Mouse (Mus musculus): Measurements from ENCODE around the gene Actg2. TPM values are rescaled to one million over a fixed set of nuclear protein-coding genes. Genes with fewer than 3 reads are reported as not detected.

The Actg2 gene
- total and polyA plus RNA-seq, 3 experiments, result 0.07 to 0.27 TPM; not detected in 1

DNA sequence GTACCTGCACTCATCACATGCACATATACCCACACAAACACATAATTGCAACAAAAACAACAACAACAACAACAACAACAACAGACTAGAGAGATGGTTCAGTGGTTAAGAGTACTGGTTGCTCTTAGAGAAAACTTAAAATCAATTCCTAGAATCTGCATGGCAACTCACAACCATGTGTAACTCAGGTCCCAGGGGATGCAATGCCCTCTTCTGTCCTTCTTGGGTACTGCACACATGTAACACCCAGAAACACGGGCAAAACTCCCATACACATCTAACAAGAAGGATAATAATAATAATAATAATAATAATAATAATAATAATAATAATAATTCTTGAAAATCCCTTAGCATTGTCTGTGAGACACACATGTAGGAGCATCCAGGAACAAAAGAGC is 23.6 kb downstream of the Actg2 start:
- H3K27ac ChIP-seq (ENCODE audit: control insufficient read depth, low read depth, low read length), result no peak overlapping the region
- no peak overlapping the region for H3K9ac ChIP-seq (ENCODE audit: control insufficient read depth, low read depth, low read length, poor library complexity, severe bottlenecking)
- H3K4me3 ChIP-seq (ENCODE audit: control insufficient read depth in 1 of 2, insufficient read depth in 1 of 2, low read depth in 2 of 2, low read length in 2 of 2), result no peak overlapping the region
- no peaks in the 10 kb centered on the region; a peak in 2 of 4 replicates for H3K27me3 ChIP-seq (ENCODE audit: control insufficient read depth in 1 of 2, insufficient read depth in 2 of 2, low read length in 2 of 2)
- TF ChIP-seq POLR2A (IDR thresholded peaks at IDR 0.05; ENCODE audit: control insufficient read depth in 1 of 2, insufficient read depth in 1 of 2, low read depth in 1 of 2, low read length in 2 of 2, poor library complexity in 1 of 2) (no peak), MXI1 (IDR thresholded peaks at IDR 0.05; ENCODE audit: low read depth, low read length) (peak; percentile 24; the same call in 1 of the 2 replicates), MYB (IDR thresholded peaks at IDR 0.05; ENCODE audit: low read depth, low read length) (no peak), CTCF (IDR thresholded peaks at IDR 0.05 in 2 of 3, conservative IDR thresholded peaks at IDR 0.05 in 1 of 3; ENCODE audit: control insufficient read depth in 1 of 3, insufficient read depth in 1 of 3, low read depth in 2 of 3, low read length in 3 of 3, poor library complexity in 1 of 3, severe bottlenecking in 1 of 3) (peak; percentile 75 to 82 (median 78)), ZC3H11A (IDR thresholded peaks at IDR 0.05; ENCODE audit: low read depth, low read length) (peak; percentile 91), RAD21 (IDR thresholded peaks at IDR 0.05; ENCODE audit: low read depth, low read length) (peak; percentile 84), SMC3 (IDR thresholded peaks at IDR 0.05; ENCODE audit: low read depth, low read length) (peak; percentile 89), MYC (IDR thresholded peaks at IDR 0.05; ENCODE audit: low read depth, low read length) (peak; percentile 77; the same call in 1 of the 2 replicates), GATA1 (IDR thresholded peaks at IDR 0.05; ENCODE audit: low read depth, low read length) (no peak), ETS1 (IDR thresholded peaks at IDR 0.05; ENCODE audit: low read depth, low read length) (no peak)
- no peaks in the 10 kb centered on the region for H3K9me3 ChIP-seq (replicated peaks; ENCODE audit: insufficient read depth, low read length)
- peaks cover 1 to 9% of the 10 kb centered on the region in 2 experiments; a peak in 2 of 4 replicates for H3K4me1 ChIP-seq (ENCODE audit: control insufficient read depth in 1 of 2, insufficient read depth in 2 of 2, low read length in 2 of 2)
- DNase-seq (ENCODE audit: low read depth, low spot score), result peak; percentile 77
- no peaks in the 10 kb centered on the region for H3K79me2 ChIP-seq (ENCODE audit: control insufficient read depth, insufficient read depth, low read length, poor library complexity)
- H3K36me3 ChIP-seq (ENCODE audit: control insufficient read depth in 1 of 2, insufficient read depth in 2 of 2, low read length in 2 of 2), result peaks cover 0 to 4% of the 10 kb centered on the region in 2 experiments; a peak in 2 of 4 replicates

DNA sequence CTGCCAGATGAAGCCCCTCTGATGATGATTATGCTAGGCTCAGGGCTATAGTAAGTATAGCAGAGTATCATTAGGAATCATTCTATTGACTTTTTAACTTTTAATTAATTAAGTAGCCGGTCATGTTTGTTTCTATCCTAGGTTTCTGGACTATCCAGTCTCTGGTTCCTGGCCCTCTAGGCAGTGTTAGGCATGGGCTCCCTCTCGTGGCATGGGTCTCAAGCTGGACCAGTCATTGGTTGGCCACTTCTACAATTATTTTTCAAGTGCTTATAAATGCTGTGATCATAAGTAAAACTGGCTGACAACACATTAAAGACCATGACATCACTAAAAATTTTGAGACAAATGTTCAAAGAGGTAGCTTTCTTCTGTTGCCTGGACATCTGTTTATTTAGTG is 25.9 kb downstream of the Actg2 start:
- DNase-seq (ENCODE audit: low read depth, low spot score), result no peak
- TF ChIP-seq SMC3 (IDR thresholded peaks at IDR 0.05; ENCODE audit: low read depth, low read length) (peak; percentile 9; the same call in 1 of the 2 replicates), E2F4 (IDR thresholded peaks at IDR 0.05; ENCODE audit: borderline replicate concordance, low read depth, low read length) (no peak), RAD21 (IDR thresholded peaks at IDR 0.05; ENCODE audit: low read depth, low read length) (peak; percentile 16)
- H3K4me3 ChIP-seq (ENCODE audit: control insufficient read depth in 1 of 2, insufficient read depth in 1 of 2, low read depth in 2 of 2, low read length in 2 of 2), result no peak overlapping the region

DNA sequence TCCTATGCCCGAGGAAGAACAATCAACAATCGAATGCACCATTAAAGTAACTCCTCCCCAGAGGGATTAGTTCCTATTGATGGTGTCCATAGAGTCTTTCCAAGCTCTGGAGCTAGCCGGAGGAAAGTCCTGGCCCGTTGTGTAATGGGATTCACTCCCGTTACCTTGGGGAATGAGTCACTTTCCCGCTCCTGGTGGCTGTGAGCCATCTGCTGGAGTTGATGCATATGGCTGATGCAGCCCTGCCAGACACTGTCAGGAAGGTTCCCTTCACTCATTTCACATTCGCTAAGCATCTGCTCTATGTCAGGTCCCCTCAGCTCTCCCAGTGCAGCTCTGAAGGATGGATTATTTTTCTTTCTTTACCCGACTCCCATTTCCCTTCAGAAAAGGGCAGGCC is 26.6 kb downstream of the Actg2 start:
- H3K27me3 ChIP-seq (ENCODE audit: control insufficient read depth in 1 of 2, insufficient read depth in 2 of 2, low read length in 2 of 2), result no peaks in the 10 kb centered on the region
- no peak overlapping the region for H3K4me3 ChIP-seq (ENCODE audit: control insufficient read depth in 1 of 2, insufficient read depth in 1 of 2, low read depth in 2 of 2, low read length in 2 of 2)
- peaks cover 0 to 13% of the 10 kb centered on the region in 2 experiments; a peak in 2 of 4 replicates for H3K36me3 ChIP-seq (ENCODE audit: control insufficient read depth in 1 of 2, insufficient read depth in 2 of 2, low read length in 2 of 2)
- H3K9me3 ChIP-seq (replicated peaks; ENCODE audit: insufficient read depth, low read length), result no peaks in the 10 kb centered on the region
- H3K9ac ChIP-seq (ENCODE audit: control insufficient read depth, low read depth, low read length, poor library complexity, severe bottlenecking), result no peak overlapping the region
- H3K27ac ChIP-seq (ENCODE audit: control insufficient read depth, low read depth, low read length), result no peak overlapping the region
- H3K79me2 ChIP-seq (ENCODE audit: control insufficient read depth, insufficient read depth, low read length, poor library complexity), result no peaks in the 10 kb centered on the region; the same call in 1 of the 2 replicates
- peaks cover 5 to 14% of the 10 kb centered on the region in 2 experiments for H3K4me1 ChIP-seq (ENCODE audit: control insufficient read depth in 1 of 2, insufficient read depth in 2 of 2, low read length in 2 of 2)
- TF ChIP-seq ZC3H11A (IDR thresholded peaks at IDR 0.05; ENCODE audit: low read depth, low read length) (no peak), ZMIZ1 (IDR thresholded peaks at IDR 0.05; ENCODE audit: low read depth, low read length) (no peak), MAZ (IDR thresholded peaks at IDR 0.05; ENCODE audit: low read depth, low read length) (no peak), GATA1 (IDR thresholded peaks at IDR 0.05; ENCODE audit: low read depth, low read length) (no peak), ZKSCAN1 (IDR thresholded peaks at IDR 0.05; ENCODE audit: low read depth, low read length) (no peak), MXI1 (IDR thresholded peaks at IDR 0.05; ENCODE audit: low read depth, low read length) (no peak)
- DNase-seq (ENCODE audit: low read depth, low spot score), result no peak

More for the DNA sequence above, 25.9 kb downstream of the Actg2 start:
- H3K36me3 ChIP-seq (ENCODE audit: control insufficient read depth in 1 of 2, insufficient read depth in 2 of 2, low read length in 2 of 2), result peaks cover 0 to 12% of the 10 kb centered on the region in 2 experiments; a peak in 2 of 4 replicates
- no peak overlapping the region for H3K9ac ChIP-seq (ENCODE audit: control insufficient read depth, low read depth, low read length, poor library complexity, severe bottlenecking)
- peaks cover 5 to 13% of the 10 kb centered on the region in 2 experiments for H3K4me1 ChIP-seq (ENCODE audit: control insufficient read depth in 1 of 2, insufficient read depth in 2 of 2, low read length in 2 of 2)
- no peaks in the 10 kb centered on the region for H3K9me3 ChIP-seq (replicated peaks; ENCODE audit: insufficient read depth, low read length)
- H3K27me3 ChIP-seq (ENCODE audit: control insufficient read depth in 1 of 2, insufficient read depth in 2 of 2, low read length in 2 of 2), result no peaks in the 10 kb centered on the region; a peak in 1 of 4 replicates
- no peak overlapping the region for H3K27ac ChIP-seq (ENCODE audit: control insufficient read depth, low read depth, low read length)
- no peaks in the 10 kb centered on the region; the same call in 1 of the 2 replicates for H3K79me2 ChIP-seq (ENCODE audit: control insufficient read depth, insufficient read depth, low read length, poor library complexity)

Data from MEL (cell line).